Mouse (Mus musculus) liver, adult (tissue): ENCODE measurements around the gene Klc1.

Source experiments
- GATA4 ChIP-seq: IDR thresholded peaks from 2 replicates; pipeline ENCODE4 v1.6.1; 2014; ENCODE audit warnings: mild to moderate bottlenecking, low read length; ENCODE audit not compliant: insufficient replicate concordance

Klc1 gene

GRCm38 (mm10) chr12:111758381-111759175 lies at the start of gene Klc1:
Klc1 (plus strand) TSS chr12:111758849.
- TF ChIP-seq GATA4 = no peak

DNA sequence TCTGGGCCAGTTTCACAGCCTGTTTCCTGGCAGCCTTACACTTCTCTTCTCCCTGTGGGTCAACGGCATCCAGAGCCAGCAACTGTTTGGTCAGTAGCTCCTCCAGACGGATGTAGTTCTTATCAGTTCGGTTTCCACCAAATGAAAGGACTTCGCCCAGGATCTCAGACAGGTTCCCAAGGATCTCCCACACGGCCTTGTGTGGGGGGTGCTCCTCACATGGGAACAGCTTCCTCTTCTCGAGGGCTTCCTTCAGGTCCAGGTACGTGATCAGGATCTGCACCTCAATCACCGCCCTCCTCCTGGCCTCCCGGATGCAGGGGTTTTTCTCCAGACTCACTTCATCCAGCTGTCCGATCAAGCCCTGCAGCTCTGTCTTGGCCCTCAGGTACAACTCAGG lies 48.6 kb upstream of the Klc1 start:
- TF ChIP-seq GATA4 = no peak

DNA sequence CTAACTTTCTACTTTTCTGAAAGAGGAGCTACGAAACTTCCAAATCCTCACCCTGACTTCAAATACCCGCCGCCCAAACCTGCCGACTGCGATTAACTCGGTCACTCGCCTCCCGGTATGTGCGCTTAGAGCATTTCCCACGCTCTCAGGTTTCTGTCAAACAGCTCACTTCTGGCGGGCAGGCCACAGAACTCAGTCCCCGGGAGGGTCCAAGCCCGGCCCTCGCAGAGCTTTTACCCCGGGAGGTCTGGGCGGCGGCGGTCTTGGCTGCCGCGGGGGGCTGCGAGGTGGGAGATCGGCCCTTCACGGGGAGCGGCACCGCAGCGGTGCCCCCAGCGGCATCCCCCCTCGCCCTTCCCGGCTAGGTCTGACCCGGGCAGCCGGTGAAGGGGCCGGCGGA lies 46.2 kb upstream of the Klc1 start:
- no peak for TF ChIP-seq GATA4

GRCm38 (mm10) chr12:111713004-111713651 lies 45.5 kb upstream of the Klc1 start, which contains the start of the genes Bag5 and Apopt1:
Bag5 (minus strand) TSS chr12:111713257.
Apopt1 (plus strand) TSS chr12:111713261.
- peak; percentile 65; the same call in 1 of the 2 replicates for TF ChIP-seq GATA4

DNA sequence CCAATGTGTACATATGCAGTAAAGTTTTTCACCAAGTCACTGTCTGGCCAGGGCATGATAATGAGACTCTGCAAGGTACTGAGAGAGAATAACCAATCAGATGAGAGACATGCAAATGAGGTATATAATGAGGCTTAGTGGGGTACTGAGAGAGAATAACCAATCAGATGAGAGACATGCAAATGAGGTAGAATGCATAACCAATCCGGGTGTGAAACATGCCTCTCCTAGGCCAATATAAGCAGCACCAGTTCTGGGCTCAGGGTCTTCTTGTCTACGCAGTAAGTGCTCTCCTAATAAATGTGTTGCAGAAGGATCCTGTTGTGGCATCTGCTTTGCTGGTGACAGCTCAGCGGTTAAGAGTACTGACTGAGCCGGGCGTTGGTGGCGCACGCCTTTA lies 42.1 kb upstream of the Klc1 start:
- no peak for TF ChIP-seq GATA4

GRCm38 (mm10) chr12:111718656-111719055 lies 40.0 kb upstream of the Klc1 start:
- no peak for TF ChIP-seq GATA4

- no peak for TF ChIP-seq GATA4
Observed at GRCm38 (mm10) chr12:111720222-111720621, 38.4 kb upstream of the Klc1 start.

DNA sequence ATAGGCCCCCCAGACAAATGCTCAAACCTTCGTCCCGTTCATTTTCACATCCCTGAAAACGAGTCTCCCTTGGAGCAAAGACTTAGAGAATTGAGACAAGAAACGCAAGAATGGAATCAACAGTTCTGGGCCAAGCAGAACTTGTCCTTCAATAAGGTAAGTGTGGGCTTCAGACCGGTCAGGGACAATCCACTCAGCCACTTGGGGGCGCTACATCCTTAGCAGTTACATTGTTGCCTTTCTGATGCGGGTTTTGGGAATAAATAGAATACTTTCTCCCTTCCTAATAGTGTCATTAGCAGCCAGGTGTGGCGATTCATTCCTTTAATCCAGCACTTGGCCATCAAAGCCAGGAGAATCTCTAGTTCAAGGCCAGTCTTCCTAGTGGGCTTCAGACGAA lies 36.0 kb upstream of the Klc1 start:
- TF ChIP-seq GATA4 = no peak

DNA sequence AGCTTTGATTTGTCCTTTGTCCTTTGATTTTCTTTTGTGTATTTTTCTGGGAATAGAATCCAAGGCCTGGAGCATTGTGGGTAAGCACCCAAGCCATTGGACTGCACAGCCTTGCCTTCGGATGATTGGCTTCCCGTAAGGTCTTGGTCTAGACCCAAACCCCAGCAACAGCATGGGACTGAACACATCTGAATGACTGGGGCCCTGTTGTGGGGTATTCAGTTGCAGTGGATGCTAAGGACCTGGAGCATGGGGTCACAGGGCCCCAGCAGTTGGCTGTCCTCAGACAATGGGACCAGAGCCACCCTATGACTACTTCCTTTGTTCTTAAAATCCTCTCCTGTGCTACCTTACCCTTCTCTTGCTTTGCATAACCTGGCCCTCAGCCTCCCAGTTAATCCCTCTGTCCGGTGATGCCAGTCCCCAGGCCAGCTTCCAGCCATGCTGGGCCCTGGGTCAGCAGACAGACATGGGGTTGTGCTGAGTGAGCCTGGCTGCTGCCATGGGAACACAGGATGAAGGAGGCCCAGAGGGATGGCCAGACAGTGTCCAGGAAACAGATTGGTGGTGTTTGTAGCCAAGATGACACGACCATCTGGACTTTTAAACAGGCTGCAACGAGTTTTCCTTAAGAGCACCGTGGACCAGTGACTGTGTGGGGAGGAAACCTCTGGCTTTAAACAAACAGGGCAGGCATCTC lies 33.9 kb upstream of the Klc1 start:
- no peak for TF ChIP-seq GATA4

GRCm38 (mm10) chr12:111725338-111726121 lies 33.1 kb upstream of the Klc1 start:
- TF ChIP-seq GATA4 = no peak

DNA sequence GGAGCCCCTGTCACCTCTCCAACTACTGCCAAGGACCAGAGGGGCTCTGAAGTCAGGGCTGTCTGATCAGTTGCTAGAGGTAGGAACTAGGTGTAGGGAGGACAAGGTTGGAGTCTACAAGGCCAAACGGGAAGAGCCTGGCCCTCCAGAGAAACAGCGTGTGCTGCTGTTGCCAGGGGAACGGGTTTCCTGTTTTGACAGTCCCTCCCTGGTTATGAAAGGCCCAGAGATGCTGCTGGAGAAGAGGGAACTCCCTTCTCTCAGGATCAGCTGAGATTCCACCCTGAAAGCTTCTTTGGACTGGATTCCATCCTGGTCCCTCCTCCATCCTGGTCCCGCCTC lies 32.6 kb upstream of the Klc1 start:
- TF ChIP-seq GATA4 = no peak

DNA sequence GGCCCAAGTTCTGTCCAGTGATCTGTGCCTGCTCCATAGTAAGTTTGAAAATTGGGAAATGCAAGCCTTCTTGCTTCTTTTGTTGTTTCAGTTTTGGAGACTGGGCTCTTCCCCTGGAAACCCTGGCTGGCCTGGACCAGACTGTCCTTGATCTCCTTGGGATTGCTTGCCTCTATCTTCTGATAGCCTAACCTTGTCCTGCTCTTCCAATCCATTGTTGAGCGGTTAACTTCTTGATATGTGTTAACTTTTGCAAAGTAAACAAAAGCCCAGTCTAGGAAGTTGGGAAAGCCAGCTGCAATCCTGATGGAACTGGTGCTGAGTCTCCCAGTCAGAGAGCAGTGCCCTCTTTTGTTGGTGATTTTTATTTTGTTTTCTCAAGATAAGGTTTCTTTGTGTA lies 30.7 kb upstream of the Klc1 start:
- TF ChIP-seq GATA4 = no peak

- no peak for TF ChIP-seq GATA4
Observed at GRCm38 (mm10) chr12:111731822-111732807, 26.5 kb upstream of the Klc1 start.

DNA sequence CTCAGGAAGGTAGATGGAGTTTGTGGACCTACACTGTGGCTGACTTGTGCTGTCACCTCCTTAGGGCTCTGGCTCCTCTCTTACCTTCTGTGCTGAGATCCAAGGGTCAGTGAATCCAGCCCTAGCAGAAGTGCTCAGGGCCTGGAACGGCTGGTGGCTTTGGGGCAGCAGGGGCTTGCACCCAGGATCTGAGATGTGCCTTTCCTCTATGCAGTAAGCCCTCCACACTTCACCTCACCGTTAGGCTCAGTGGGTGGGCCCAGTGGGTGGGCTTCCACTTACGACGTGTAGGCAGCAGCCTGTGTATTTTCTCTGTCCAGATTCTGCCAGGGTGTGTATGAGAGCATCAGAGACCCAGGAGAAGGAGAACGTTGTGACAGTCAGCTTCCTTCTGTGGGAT lies 25.7 kb upstream of the Klc1 start:
- TF ChIP-seq GATA4 = no peak
